Mouse (Mus musculus) adrenal gland, postnatal 0 days (tissue): Measurements from ENCODE around the gene Zfp873. TPM values are rescaled to one million over a fixed set of nuclear protein-coding genes. Genes with fewer than 3 reads are reported as not detected.

Source experiments
- polyA plus RNA-seq: library from polyadenylated mRNA; unstranded; fragments of >200 nt; fragmentation: Nextera tagmentation; extraction: Ambion mirVana; gene quantifications from 2 replicates; pipeline ENCODE4 v1.2.1, GENCODE M21; 2015

The Zfp873 gene
- polyA plus RNA-seq = 9.0 and 11.0 TPM in 2 replicates

GRCm38 (mm10) chr10:82047597-82048459, at the start of gene Zfp873:
TSS of gene Zfp873 (plus strand) at chr10:82048123.

GRCm38 (mm10) chr10:82082728-82083621, 35.1 kb downstream of the Zfp873 start, which contains the start of gene BC024063:
TSS of gene BC024063 (plus strand) at chr10:82083353.

Other genes with a start within 250 kb of the Zfp873 start
- gene Gm4767, start 235.9 kb upstream of the Zfp873 start, polyA plus RNA-seq = 2.8 and 3.7 TPM in 2 replicates
- 9.4 and 12.6 TPM in 2 replicates for gene Gm32687, start 184.2 kb upstream of the Zfp873 start, polyA plus RNA-seq
- gene Zfp781, start 117.6 kb upstream of the Zfp873 start, polyA plus RNA-seq = 2.5 and 3.2 TPM in 2 replicates
- 3.2 and 6.9 TPM in 2 replicates for gene BC024063, start 35.2 kb downstream of the Zfp873 start, polyA plus RNA-seq
- 5.8 and 10.9 TPM in 2 replicates for gene AU041133, start 79.9 kb downstream of the Zfp873 start, polyA plus RNA-seq
- gene Zfp938, start 193.2 kb downstream of the Zfp873 start, polyA plus RNA-seq = 18.8 and 23.1 TPM in 2 replicates